Mouse (Mus musculus): ENCODE results near the gene Sh3kbp1. TPM values are rescaled to one million over a fixed set of nuclear protein-coding genes. Genes with fewer than 3 reads are reported as not detected.

Gene Sh3kbp1
- total and polyA plus RNA-seq, 3 experiments = 45.4 to 85.8 (median 48.2) TPM

- Histone ChIP-seq H3K9ac (ENCODE audit: insufficient read depth, low read depth) (no peak overlapping the region), H3K9me3 (replicated peaks; ENCODE audit: low read length) (no peaks in the 10 kb centered on the region), H3K4me1 (ENCODE audit: control insufficient read depth in 1 of 2, insufficient read depth in 2 of 2) (peaks cover 2 to 31% of the 10 kb centered on the region in 2 experiments; a peak in 3 of 4 replicates), H3K27me3 (replicated peaks) (no peaks in the 10 kb centered on the region), H3K27ac (ENCODE audit: insufficient read depth, low read depth) (no peak overlapping the region), H3K36me3 (replicated peaks in 1 of 2; ENCODE audit: control insufficient read depth in 1 of 2, insufficient read depth in 1 of 2, low read length in 1 of 2) (no peaks in the 10 kb centered on the region), H3K79me2 (replicated peaks; ENCODE audit: control insufficient read depth, extremely low read depth, insufficient read depth, poor library complexity, severe bottlenecking) (no peaks in the 10 kb centered on the region; the same call in 1 of the 2 replicates), H3K4me3 (replicated peaks in 1 of 3; ENCODE audit: low read depth in 2 of 3, low read length in 2 of 3, poor library complexity in 1 of 3) (no peak overlapping the region), H3K4me2 (ENCODE audit: insufficient read depth, low read depth, poor library complexity, severe bottlenecking) (no peak overlapping the region)
- no peak for DNase-seq (ENCODE audit: extremely low read depth)
- dilution Hi-C loops (cut with MboI; ENCODE audit: extremely low pct_ligation_motif_present, extremely low pct_unique_long_range_greater_than_20kb, low sequenced_read_pairs) (no loop called here), in situ Hi-C loops (cut with MboI; ENCODE audit: low pct_ligation_motif_present, low pct_unique_long_range_greater_than_20kb, low sequenced_read_pairs) (no loop called here)
- TF ChIP-seq EP300 (IDR thresholded peaks at IDR 0.05; ENCODE audit: low read length) = no peak
- TF ChIP-seq MAX (IDR thresholded peaks at IDR 0.05; ENCODE audit: low read length) = no peak
- TF ChIP-seq POLR2AphosphoS2 (IDR thresholded peaks at IDR 0.05; ENCODE audit: low read depth, low read length) = no peak
- no peak for TF ChIP-seq PAX5 (IDR thresholded peaks at IDR 0.05; ENCODE audit: low read length)
- TF ChIP-seq CHD2 (IDR thresholded peaks at IDR 0.05; ENCODE audit: low read length) = no peak
- TF ChIP-seq GABPA (IDR thresholded peaks at IDR 0.05; ENCODE audit: insufficient replicate concordance, low read depth, low read length) = no peak
- no peak for TF ChIP-seq JUN (IDR thresholded peaks at IDR 0.05; ENCODE audit: insufficient read depth, low read depth, low read length)
- no peak for TF ChIP-seq ETS1 (conservative IDR thresholded peaks at IDR 0.05; ENCODE audit: low read depth, low read length)
- TF ChIP-seq BHLHE40 (IDR thresholded peaks at IDR 0.05; ENCODE audit: low read depth, low read length) = no peak
- no peak for TF ChIP-seq IRF4 (IDR thresholded peaks at IDR 0.05; ENCODE audit: low read depth, low read length)
Observed at GRCm38 (mm10) chrX:159688698-159689097, 61.6 kb downstream of the Sh3kbp1 start.

GRCm38 (mm10) chrX:159689785-159690416 is 62.8 kb downstream of the Sh3kbp1 start:
- H3K36me3 ChIP-seq (replicated peaks in 1 of 2; ENCODE audit: control insufficient read depth in 1 of 2, insufficient read depth in 1 of 2, low read length in 1 of 2) = no peaks in the 10 kb centered on the region
- H3K27ac ChIP-seq (ENCODE audit: insufficient read depth, low read depth) = no peak overlapping the region
- no peaks in the 10 kb centered on the region for H3K9me3 ChIP-seq (replicated peaks; ENCODE audit: low read length)
- dilution Hi-C loops (cut with MboI; ENCODE audit: extremely low pct_ligation_motif_present, extremely low pct_unique_long_range_greater_than_20kb, low sequenced_read_pairs) (no loop called here), in situ Hi-C loops (cut with MboI; ENCODE audit: low pct_ligation_motif_present, low pct_unique_long_range_greater_than_20kb, low sequenced_read_pairs) (no loop called here)
- no peak for TF ChIP-seq UBTF (IDR thresholded peaks at IDR 0.05; ENCODE audit: low read depth, low read length)
- no peak for TF ChIP-seq JUN (IDR thresholded peaks at IDR 0.05; ENCODE audit: insufficient read depth, low read depth, low read length)
- TF ChIP-seq PAX5 (IDR thresholded peaks at IDR 0.05; ENCODE audit: low read length) = no peak
- no peak for TF ChIP-seq ELF1 (IDR thresholded peaks at IDR 0.05; ENCODE audit: low read depth, low read length)
- TF ChIP-seq BHLHE40 (IDR thresholded peaks at IDR 0.05; ENCODE audit: low read depth, low read length) = no peak
- TF ChIP-seq MAZ (IDR thresholded peaks at IDR 0.05; ENCODE audit: low read depth, low read length) = no peak
- no peak for TF ChIP-seq USF1 (IDR thresholded peaks at IDR 0.05; ENCODE audit: low read depth, low read length)
- TF ChIP-seq EP300 (IDR thresholded peaks at IDR 0.05; ENCODE audit: low read length) = no peak
- no peak for TF ChIP-seq MEF2A (IDR thresholded peaks at IDR 0.05; ENCODE audit: borderline replicate concordance, low read depth, low read length)
- no peak for TF ChIP-seq NRF1 (IDR thresholded peaks at IDR 0.05; ENCODE audit: low read depth, low read length)
- TF ChIP-seq SIN3A (IDR thresholded peaks at IDR 0.05; ENCODE audit: low read length) = no peak
- no peak for TF ChIP-seq USF2 (conservative IDR thresholded peaks at IDR 0.05; ENCODE audit: low read depth, low read length)
- TF ChIP-seq GABPA (IDR thresholded peaks at IDR 0.05; ENCODE audit: insufficient replicate concordance, low read depth, low read length) = no peak
- no peak for TF ChIP-seq MXI1 (IDR thresholded peaks at IDR 0.05; ENCODE audit: low read depth, low read length)
- TF ChIP-seq ZC3H11A (IDR thresholded peaks at IDR 0.05; ENCODE audit: low read depth, low read length) = no peak
- no peak for TF ChIP-seq ZMIZ1 (IDR thresholded peaks at IDR 0.05; ENCODE audit: low read depth, low read length)
- peaks cover 2 to 26% of the 10 kb centered on the region in 2 experiments; a peak in 3 of 4 replicates for H3K4me1 ChIP-seq (ENCODE audit: control insufficient read depth in 1 of 2, insufficient read depth in 2 of 2)
- H3K4me2 ChIP-seq (ENCODE audit: insufficient read depth, low read depth, poor library complexity, severe bottlenecking) = no peak overlapping the region
- H3K9ac ChIP-seq (ENCODE audit: insufficient read depth, low read depth) = no peak overlapping the region
- DNase-seq (ENCODE audit: extremely low read depth) = no peak
- no peak overlapping the region for H3K4me3 ChIP-seq (replicated peaks in 1 of 3; ENCODE audit: low read depth in 2 of 3, low read length in 2 of 3, poor library complexity in 1 of 3)
- no peaks in the 10 kb centered on the region for H3K27me3 ChIP-seq (replicated peaks)
- H3K79me2 ChIP-seq (replicated peaks; ENCODE audit: control insufficient read depth, extremely low read depth, insufficient read depth, poor library complexity, severe bottlenecking) = no peaks in the 10 kb centered on the region; the same call in 1 of the 2 replicates
